Mouse (Mus musculus) frontal cortex, postnatal 36 days (tissue): ENCODE results near the gene Dnah5.

Experiments used
- DNase-seq, 2 experiments: peaks; one replicate each; pipeline ENCODE4 v3.0.0; 2022; ENCODE audit warnings: low spot score in 2 of 2

The Dnah5 gene

DNA sequence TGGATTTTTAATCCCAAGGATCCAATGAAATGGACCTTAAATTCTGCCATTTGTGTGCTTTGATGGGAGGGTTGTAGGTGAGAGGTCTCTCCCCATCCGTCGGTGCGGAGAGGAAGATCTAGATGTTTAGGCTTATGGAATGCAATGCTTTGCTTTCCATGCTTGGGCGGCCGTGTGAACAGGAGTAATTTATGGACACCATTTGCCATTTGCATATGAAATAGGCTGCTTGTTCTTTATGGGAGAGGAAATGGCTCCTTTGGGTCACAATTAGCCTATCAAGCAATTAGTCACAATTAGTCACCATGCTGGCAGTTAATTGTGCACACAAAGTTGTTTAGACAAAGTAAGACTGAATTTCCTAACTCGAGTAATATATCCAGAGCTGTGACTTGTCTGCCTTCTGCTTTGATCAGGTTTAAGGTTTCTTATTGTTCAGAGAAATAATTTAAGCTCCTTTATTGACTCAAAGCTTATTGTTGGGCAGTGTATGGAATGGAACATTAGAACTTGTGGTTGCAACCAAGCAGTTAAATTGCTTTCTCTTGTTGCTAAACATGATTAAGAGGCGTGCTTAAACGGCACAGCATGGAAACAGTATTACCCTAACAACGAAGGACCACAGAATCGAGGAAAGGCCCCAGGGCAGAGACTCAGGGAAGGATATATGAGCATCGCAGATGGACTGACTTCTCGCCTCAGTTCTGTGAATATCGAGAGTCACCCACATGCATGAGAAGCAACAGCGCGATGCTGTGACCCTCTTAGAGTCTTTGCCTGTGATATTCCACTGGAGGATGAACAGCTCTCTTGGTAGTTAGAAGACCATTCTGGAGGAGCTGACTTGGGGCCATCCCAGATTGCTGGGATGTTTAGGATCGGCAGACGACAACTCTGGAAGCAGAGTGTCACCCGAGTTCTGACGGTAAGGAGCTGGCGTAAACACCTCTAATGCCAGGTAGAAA is at the start of gene Dnah5:
Dnah5 (plus strand) TSS at position 642 of the 965 bp plus-strand sequence.
- DNase-seq = no peak

- DNase-seq = peak; percentile 53 to 60
Measured at GRCm38 (mm10) chr15:28154822-28155501, 48.6 kb upstream of the Dnah5 start.

DNA sequence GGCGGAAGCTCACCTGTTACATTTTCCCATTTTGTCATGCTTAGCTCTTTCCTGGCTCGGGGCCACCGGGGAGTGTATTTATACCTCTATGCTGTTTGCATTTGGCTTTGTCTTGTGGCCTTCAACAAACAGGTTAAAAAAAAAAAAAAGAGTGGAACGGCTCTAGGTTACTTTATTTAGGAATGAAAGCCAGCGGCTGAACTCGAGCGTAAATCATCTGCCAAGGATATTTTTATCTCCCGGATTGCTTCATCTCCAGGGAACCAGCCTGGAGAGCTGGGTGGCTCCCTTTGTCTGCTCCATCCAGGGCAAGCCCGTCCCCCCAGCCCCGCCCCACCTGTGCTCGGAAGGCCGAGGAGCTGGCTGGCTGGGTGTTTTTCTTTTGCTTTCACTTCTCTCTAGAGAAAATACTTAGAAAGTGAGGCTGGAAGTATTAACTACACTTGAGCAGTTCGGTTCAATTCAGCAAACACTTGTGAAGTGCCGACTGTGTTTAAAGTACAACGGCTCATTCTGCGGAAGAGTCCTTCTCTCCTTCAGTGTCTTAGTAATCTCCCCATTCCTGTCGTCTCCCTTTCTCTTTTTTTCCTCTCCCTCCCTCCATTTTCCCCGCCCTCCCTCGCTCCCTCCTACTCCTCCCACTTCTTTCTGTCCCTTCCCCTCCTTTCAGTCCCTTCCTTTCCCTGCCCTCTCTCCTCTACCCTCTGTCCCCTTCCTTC is 44.6 kb upstream of the Dnah5 start:
- peak; percentile 26 to 33 for DNase-seq

GRCm38 (mm10) chr15:28162291-28162690 is 41.3 kb upstream of the Dnah5 start:
- DNase-seq = no peak

DNA sequence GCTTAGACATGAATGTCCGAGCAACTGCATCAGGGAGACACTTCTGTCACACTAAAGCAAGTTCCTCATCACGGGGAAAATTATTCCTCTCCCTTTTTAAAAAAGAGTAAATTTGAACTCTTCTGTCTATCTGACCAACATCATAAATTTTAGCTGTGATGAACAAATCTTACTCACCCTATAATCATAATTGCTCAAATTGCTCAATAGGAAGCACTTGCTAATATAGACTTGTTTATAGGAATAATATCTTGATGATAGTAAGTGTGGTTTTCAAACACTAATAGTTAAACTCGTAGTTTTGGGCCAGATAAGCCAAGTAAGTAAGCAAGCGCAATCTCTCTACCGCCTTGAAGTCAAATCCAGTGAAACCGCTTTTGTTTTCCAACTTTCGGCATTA is 38.3 kb upstream of the Dnah5 start:
- DNase-seq = no peak

DNA sequence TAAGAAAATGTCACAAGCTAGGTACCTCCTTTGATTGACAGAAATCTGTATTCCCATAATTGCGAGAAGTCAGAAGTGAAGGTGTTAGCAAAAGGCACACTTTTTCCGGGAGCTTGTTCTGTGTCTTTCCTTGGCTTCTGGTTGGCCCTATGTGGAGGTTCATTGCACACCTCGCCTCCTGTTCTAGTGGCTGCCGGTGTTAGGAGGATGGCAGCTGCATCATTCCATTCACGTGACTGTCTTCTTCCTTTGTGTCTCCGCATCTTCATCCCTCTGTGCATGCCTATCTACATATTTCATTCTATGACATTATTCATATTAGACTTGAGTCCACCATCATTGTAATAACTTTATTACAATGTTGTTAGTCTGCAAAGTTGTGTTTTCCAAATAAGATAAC is 37.5 kb upstream of the Dnah5 start:
- no peak for DNase-seq

GRCm38 (mm10) chr15:28178951-28179350 is 24.6 kb upstream of the Dnah5 start:
- no peak for DNase-seq

DNA sequence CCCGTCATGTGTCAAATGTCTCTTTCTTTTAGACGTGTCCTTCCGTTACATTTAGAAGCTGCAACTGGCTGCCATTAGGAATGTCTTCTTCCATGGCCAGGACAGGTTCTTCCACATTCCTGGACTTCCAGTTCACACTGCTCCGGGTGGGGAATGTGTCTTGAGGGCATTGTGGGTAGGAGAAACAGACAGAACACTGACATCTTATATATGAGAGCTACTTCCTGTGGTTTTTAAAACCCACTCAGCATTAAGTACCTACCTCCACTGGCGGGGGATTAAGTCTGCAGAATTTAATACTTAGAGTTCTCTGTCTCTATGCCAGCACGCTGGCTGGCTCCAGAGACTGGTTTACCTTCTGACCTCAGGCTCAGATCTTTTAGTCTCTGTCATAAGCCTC is 24.0 kb upstream of the Dnah5 start:
- DNase-seq = no peak

DNA sequence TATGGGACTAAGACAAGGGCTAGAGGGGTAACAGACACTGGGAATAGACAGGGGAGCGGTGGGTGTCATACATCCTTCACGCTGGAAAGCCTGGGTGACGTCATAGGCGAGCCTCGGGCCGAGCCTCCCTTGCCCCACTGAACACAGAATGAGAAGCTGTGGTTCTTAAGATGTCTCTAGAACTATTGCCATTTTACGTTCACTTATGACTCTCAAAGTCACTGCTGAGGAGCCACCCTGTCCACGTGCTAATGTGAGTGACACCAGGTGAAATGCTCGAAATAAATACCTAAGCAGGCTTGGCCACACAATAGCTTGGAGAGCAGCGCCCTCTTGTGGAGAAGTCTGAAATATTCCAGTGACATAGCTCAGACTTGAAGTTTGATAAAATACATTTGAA is 21.7 kb upstream of the Dnah5 start:
- peak; percentile 73 to 90 for DNase-seq

DNA sequence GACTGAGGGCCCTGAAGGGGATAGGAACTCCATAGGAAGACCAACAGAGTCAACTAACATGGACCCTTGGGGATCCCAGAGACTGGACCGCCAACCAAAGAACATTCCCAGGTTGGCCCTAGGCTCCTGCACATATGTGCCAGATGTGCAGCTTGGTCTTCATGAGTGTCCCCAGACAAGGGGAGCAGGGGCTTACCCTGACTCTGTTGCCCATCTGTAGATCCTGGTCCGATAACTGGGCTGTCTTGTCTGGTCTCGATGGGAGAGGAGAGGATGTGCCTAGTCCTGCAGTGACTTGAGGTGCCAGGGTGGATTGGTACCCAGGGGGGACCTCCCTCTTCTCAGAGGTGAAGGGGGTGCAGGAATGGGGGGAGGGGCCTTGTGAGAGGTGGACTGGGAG is 21.0 kb upstream of the Dnah5 start:
- no peak for DNase-seq

DNA sequence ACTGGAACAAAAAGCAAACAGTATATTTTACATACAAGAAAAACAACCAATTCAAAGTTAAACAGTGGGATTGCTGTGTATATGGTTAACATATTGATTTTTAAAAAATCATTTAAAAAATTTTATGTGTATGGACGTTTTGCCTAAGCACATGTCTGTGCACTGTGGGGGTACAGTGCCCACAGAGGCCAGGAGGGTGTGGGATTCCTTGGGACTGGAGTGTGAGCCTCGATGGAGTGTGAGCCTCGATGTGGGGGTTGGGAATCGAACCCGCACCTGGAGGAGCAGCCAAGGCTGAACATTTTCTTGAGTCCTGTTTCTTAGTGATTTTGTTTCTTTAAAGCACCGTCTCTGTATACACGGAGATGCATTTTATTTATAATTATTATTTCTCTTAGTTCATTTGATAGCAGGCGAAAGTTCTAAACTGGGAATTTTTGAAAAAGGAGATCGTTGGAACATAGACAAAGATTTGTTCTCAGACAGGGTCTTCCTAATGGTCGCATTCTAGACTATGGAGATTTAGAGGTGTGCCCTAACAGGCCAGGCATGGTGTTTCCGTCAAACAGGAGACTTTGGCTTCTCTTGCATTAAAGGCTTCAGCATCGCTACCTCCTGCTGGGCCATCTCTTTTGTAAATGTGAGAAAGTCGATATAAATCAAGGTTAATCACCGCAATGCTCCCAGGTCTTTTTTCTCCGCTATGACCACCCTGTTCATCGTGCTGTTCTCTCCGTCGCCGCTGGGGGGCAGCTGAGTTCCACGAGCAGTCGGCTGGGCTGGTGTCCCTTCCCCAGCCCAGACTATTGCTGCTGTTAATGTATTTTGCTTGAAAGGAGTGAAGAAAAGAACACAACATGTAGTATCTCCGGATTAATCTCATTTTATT is 15.8 kb upstream of the Dnah5 start:
- peak; percentile 79 to 81 for DNase-seq

GRCm38 (mm10) chr15:28188361-28189011 is 15.1 kb upstream of the Dnah5 start:
- no peak for DNase-seq

DNA sequence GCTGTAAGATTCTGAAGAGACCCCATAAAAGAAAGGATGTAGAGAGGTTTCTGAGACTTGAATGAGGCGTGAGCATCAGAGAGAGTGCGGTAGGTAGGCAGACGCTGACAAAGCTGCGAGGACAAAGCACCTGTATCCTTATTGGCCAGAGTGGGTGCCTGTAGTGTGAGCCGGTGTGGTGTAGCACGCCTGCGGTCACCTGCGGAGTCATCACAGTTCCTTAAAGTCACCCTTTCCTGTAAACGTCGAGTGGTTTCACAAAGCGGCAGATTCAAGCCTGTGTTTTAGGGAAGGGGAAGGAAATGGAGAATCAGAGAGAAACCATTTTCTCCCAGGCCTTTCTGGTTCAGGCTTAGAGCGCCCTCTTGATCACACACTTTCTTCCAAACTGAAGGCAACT is 13.9 kb upstream of the Dnah5 start:
- no peak for DNase-seq

GRCm38 (mm10) chr15:28198609-28199008 is 4.9 kb upstream of the Dnah5 start:
- DNase-seq = no peak

GRCm38 (mm10) chr15:28204626-28205025 is 1.1 kb downstream of the Dnah5 start:
- DNase-seq = no peak

DNA sequence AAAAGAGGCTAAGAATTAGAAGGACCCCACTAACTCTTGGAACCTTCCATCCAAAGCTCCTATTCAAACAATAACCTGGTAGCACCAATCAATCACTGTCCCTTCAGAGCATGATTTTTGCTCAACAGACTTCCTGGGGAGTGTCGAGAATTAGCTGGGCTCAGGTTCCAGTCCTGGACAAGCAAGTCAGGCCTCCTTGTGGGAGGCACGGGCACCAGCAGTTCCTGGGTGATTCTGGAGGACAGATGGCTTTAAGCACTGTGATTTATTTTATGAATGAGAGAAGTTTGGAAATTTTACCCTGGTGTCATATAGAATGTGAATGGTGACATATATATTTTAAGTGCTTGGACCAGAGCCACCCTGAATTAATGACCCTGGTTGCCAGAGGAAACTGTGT is 4.0 kb downstream of the Dnah5 start:
- no peak for DNase-seq

GRCm38 (mm10) chr15:28213057-28213456 is 9.5 kb downstream of the Dnah5 start:
- peak; percentile 11 to 27 for DNase-seq

DNA sequence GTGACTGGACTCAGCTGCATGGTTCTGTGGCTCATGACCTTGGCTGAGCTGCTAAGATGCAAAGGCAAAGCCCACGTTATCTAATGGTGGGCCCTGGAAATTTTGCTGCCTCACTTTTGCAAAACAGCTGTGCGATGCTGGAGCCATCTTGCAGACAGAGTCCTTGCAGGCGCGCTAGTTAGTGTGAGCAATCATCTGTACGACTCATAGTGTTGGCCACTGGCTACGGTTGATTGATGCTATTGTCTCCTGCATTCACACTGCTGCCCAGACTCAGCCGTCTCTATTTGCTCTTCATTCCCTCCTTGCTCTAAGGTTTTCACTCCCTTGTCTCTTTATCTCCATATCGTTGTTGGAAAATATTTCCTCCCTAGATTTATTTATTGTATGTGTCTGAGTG is 12.8 kb downstream of the Dnah5 start:
- no peak for DNase-seq

GRCm38 (mm10) chr15:28227316-28227715 is 23.8 kb downstream of the Dnah5 start:
- no peak for DNase-seq

DNA sequence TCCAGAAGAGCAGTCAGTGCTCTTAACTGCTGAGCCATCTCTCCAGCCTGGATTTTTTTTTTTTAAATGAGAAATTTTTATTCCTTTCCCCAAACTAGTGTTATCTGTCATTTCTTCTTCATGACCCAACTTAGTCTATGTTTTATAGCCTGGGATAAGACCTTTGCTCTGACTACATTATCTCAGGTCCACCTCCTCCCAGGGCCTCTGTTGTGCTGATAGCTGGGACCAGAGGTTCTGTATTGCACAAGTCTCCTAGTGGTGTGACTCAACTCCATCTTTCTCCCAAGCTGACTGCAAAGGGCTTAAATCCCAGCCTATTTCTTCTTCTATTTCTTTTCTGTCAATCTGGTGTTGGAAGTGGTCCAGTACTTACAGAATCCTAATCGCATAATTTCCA is 56.7 kb downstream of the Dnah5 start:
- DNase-seq = no peak

GRCm38 (mm10) chr15:28299438-28299837 is 95.9 kb downstream of the Dnah5 start:
- DNase-seq = no peak
